Mouse (Mus musculus) MEL (cell line): ENCODE measurements at regions not wholly inside any gene's neighbourhood (a gene's known extent, or its start where the extent isn't known, plus 50 kb on each side); places are given as distances from the start of the nearest gene placed in this dataset.

Experiments
- DNase-seq: peaks from one replicate; pipeline ENCODE4 v3.0.0; 2011; ENCODE audit warnings: low read depth, low spot score
- H3K27ac ChIP-seq: 2 replicates; pipeline ENCODE4 v1.5.1; 2012; ENCODE audit warnings: low read depth, mild to moderate bottlenecking, control low read depth, low read length, moderate library complexity; ENCODE audit not compliant: control insufficient read depth
- H3K27me3 ChIP-seq, 2 experiments: fragments of 150-350 bp in 1 of 2; sonication (generic) in 1 of 2; 2 replicates each; pipeline ENCODE4 v1.6.1; 2012; ENCODE audit warnings: low read length in 2 of 2, mild to moderate bottlenecking in 2 of 2, improper control_type of control experiment in 1 of 2, moderate library complexity in 1 of 2; ENCODE audit not compliant: insufficient read depth in 2 of 2, control insufficient read depth in 1 of 2
- H3K36me3 ChIP-seq, 2 experiments: 2 replicates each; pipeline ENCODE4 v1.6.1; 2012 to 2014; ENCODE audit warnings: low read length in 2 of 2, improper control_type of control experiment in 1 of 2, inconsistent platforms in 1 of 2, mild to moderate bottlenecking in 1 of 2; ENCODE audit not compliant: insufficient read depth in 2 of 2, control insufficient read depth in 1 of 2
- H3K4me1 ChIP-seq, 2 experiments: fragments of 150-350 bp in 1 of 2; sonication (generic) in 1 of 2; 2 replicates each; pipeline ENCODE4 v1.6.1; 2012; ENCODE audit warnings: low read length in 2 of 2, improper control_type of control experiment in 1 of 2, mild to moderate bottlenecking in 1 of 2; ENCODE audit not compliant: insufficient read depth in 2 of 2, control insufficient read depth in 1 of 2
- H3K4me3 ChIP-seq, 2 experiments: fragments of 150-350 bp in 1 of 2; sonication (generic) in 1 of 2; 2 replicates each; pipeline ENCODE4 v1.5.1; 2012; ENCODE audit warnings: low read depth in 2 of 2, low read length in 2 of 2, mild to moderate bottlenecking in 2 of 2, moderate library complexity in 2 of 2, control low read depth in 1 of 2, improper control_type of control experiment in 1 of 2; ENCODE audit not compliant: control insufficient read depth in 1 of 2, insufficient read depth in 1 of 2
- H3K79me2 ChIP-seq: 2 replicates; pipeline ENCODE4 v1.6.1; 2012; ENCODE audit warnings: mild to moderate bottlenecking, low read length, moderate library complexity; ENCODE audit not compliant: control insufficient read depth, poor library complexity, insufficient read depth
- H3K9ac ChIP-seq: 2 replicates; pipeline ENCODE4 v1.6.1; 2012; ENCODE audit warnings: low read depth, mild to moderate bottlenecking, control low read depth, low read length, moderate library complexity; ENCODE audit not compliant: control insufficient read depth, poor library complexity, severe bottlenecking
- H3K9me3 ChIP-seq: fragments of 150-350 bp; sonication (generic); replicated peaks from 2 replicates; pipeline ENCODE4 v1.6.1; 2012; ENCODE audit warnings: mild to moderate bottlenecking, low read length, improper control_type of control experiment, moderate library complexity; ENCODE audit not compliant: insufficient read depth
- BHLHE40 ChIP-seq: IDR thresholded peaks from 2 replicates; pipeline ENCODE4 v1.6.1; 2012; ENCODE audit warnings: low read depth, mild to moderate bottlenecking, inconsistent platforms, low read length, improper control_type of control experiment, borderline replicate concordance
- CHD1 ChIP-seq: IDR thresholded peaks from 2 replicates; pipeline ENCODE4 v1.6.1; 2012; ENCODE audit warnings: low read depth, mild to moderate bottlenecking, inconsistent platforms, low read length, improper control_type of control experiment
- CHD2 ChIP-seq: IDR thresholded peaks from 2 replicates; pipeline ENCODE4 v1.6.1; 2011; ENCODE audit warnings: low read length, improper control_type of control experiment
- CTCF ChIP-seq, 3 experiments: IDR thresholded peaks in 2 of 3; conservative IDR thresholded peaks in 1 of 3; 2 replicates each; pipeline ENCODE4 v1.5.1; 2011 to 2012; ENCODE audit warnings: low read length in 3 of 3, low read depth in 2 of 3, mild to moderate bottlenecking in 2 of 3, improper control_type of control experiment in 1 of 3, inconsistent platforms in 1 of 3, mixed read lengths in 1 of 3, moderate library complexity in 1 of 3; ENCODE audit not compliant: control insufficient read depth in 1 of 3, insufficient read depth in 1 of 3, poor library complexity in 1 of 3, severe bottlenecking in 1 of 3
- EP300 ChIP-seq, 2 experiments: IDR thresholded peaks; 2 replicates each; pipeline ENCODE4 v1.6.1; 2011; ENCODE audit warnings: improper control_type of control experiment in 2 of 2, low read length in 2 of 2, low read depth in 1 of 2, mild to moderate bottlenecking in 1 of 2
- ETS1 ChIP-seq: IDR thresholded peaks from 2 replicates; pipeline ENCODE4 v1.6.1; 2012; ENCODE audit warnings: low read depth, mild to moderate bottlenecking, inconsistent platforms, low read length, improper control_type of control experiment, moderate library complexity
- GABPA ChIP-seq: IDR thresholded peaks from 2 replicates; pipeline ENCODE4 v1.6.1; 2012; ENCODE audit warnings: low read depth, mild to moderate bottlenecking, inconsistent platforms, low read length, improper control_type of control experiment, moderate library complexity
- GATA1 ChIP-seq: IDR thresholded peaks from 2 replicates; pipeline ENCODE4 v1.6.1; 2011; ENCODE audit warnings: low read depth, low read length, improper control_type of control experiment
- HCFC1 ChIP-seq: IDR thresholded peaks from 2 replicates; pipeline ENCODE4 v1.6.1; 2012; ENCODE audit warnings: low read depth, mild to moderate bottlenecking, inconsistent platforms, low read length, improper control_type of control experiment, moderate library complexity
- KAT2A ChIP-seq: conservative IDR thresholded peaks from 2 replicates; pipeline ENCODE4 v1.6.1; 2012; ENCODE audit warnings: low read depth, low read length, improper control_type of control experiment, inconsistent platforms
- MAFK ChIP-seq: IDR thresholded peaks from 2 replicates; pipeline ENCODE4 v1.6.1; 2011; ENCODE audit warnings: low read depth, mild to moderate bottlenecking, low read length, improper control_type of control experiment, borderline replicate concordance
- MAX ChIP-seq: IDR thresholded peaks from 2 replicates; pipeline ENCODE4 v1.6.1; 2011; ENCODE audit warnings: low read length, improper control_type of control experiment
- MEF2A ChIP-seq: IDR thresholded peaks from 2 replicates; pipeline ENCODE4 v1.6.1; 2014; ENCODE audit warnings: low read depth, mild to moderate bottlenecking, inconsistent platforms, low read length, improper control_type of control experiment; ENCODE audit not compliant: poor library complexity, insufficient replicate concordance, severe bottlenecking; ENCODE audit errors: extremely low read depth
- MXI1 ChIP-seq: IDR thresholded peaks from 2 replicates; pipeline ENCODE4 v1.6.1; 2011; ENCODE audit warnings: mild to moderate bottlenecking, low read depth, low read length, improper control_type of control experiment
- MYC ChIP-seq: IDR thresholded peaks from 2 replicates; pipeline ENCODE4 v1.6.1; 2011; ENCODE audit warnings: low read depth, mild to moderate bottlenecking, low read length, improper control_type of control experiment, moderate library complexity
- NELFE ChIP-seq: IDR thresholded peaks from 2 replicates; pipeline ENCODE4 v1.6.1; 2011; ENCODE audit warnings: low read depth, low read length, improper control_type of control experiment
- NRF1 ChIP-seq: IDR thresholded peaks from 2 replicates; pipeline ENCODE4 v1.6.1; 2014; ENCODE audit warnings: low read depth, mild to moderate bottlenecking, inconsistent platforms, low read length, improper control_type of control experiment, moderate library complexity; ENCODE audit not compliant: poor library complexity, insufficient read depth, severe bottlenecking
- POLR2A ChIP-seq, 2 experiments: IDR thresholded peaks; 2 replicates each; pipeline ENCODE4 v1.6.1; 2011 to 2012; ENCODE audit warnings: low read length in 2 of 2, mild to moderate bottlenecking in 2 of 2, control low read depth in 1 of 2, improper control_type of control experiment in 1 of 2, low read depth in 1 of 2, moderate library complexity in 1 of 2; ENCODE audit not compliant: control insufficient read depth in 1 of 2, insufficient read depth in 1 of 2, poor library complexity in 1 of 2
- POLR2AphosphoS5 ChIP-seq: IDR thresholded peaks from 2 replicates; pipeline ENCODE4 v1.6.1; 2012; ENCODE audit warnings: low read depth, borderline replicate concordance, mild to moderate bottlenecking, inconsistent platforms, low read length, moderate library complexity, mixed read lengths
- RAD21 ChIP-seq: IDR thresholded peaks from 2 replicates; pipeline ENCODE4 v1.6.1; 2011; ENCODE audit warnings: mild to moderate bottlenecking, low read depth, low read length, improper control_type of control experiment
- RCOR1 ChIP-seq: IDR thresholded peaks from 2 replicates; pipeline ENCODE4 v1.6.1; 2012; ENCODE audit warnings: low read depth, mild to moderate bottlenecking, inconsistent platforms, low read length, improper control_type of control experiment
- SIN3A ChIP-seq: IDR thresholded peaks from 2 replicates; pipeline ENCODE4 v1.6.1; 2012; ENCODE audit warnings: low read length, improper control_type of control experiment, inconsistent platforms
- SMC3 ChIP-seq: IDR thresholded peaks from 2 replicates; pipeline ENCODE4 v1.6.1; 2011; ENCODE audit warnings: low read depth, low read length, improper control_type of control experiment
- TAL1 ChIP-seq: IDR thresholded peaks from 2 replicates; pipeline ENCODE4 v1.6.1; 2012; ENCODE audit warnings: mild to moderate bottlenecking, inconsistent platforms, low read length, moderate library complexity, mixed read lengths
- TCF12 ChIP-seq: IDR thresholded peaks from 2 replicates; pipeline ENCODE4 v1.6.1; 2014; ENCODE audit warnings: low read depth, mild to moderate bottlenecking, inconsistent platforms, low read length, improper control_type of control experiment, moderate library complexity
- UBTF ChIP-seq: IDR thresholded peaks from 2 replicates; pipeline ENCODE4 v1.6.1; 2012; ENCODE audit warnings: low read depth, mild to moderate bottlenecking, inconsistent platforms, low read length, improper control_type of control experiment, moderate library complexity, borderline replicate concordance; ENCODE audit not compliant: insufficient read depth
- USF1 ChIP-seq: IDR thresholded peaks from 2 replicates; pipeline ENCODE4 v1.6.1; 2014; ENCODE audit warnings: low read depth, mild to moderate bottlenecking, inconsistent platforms, low read length, improper control_type of control experiment, moderate library complexity
- USF2 ChIP-seq, 2 experiments: IDR thresholded peaks; 2 replicates each; pipeline ENCODE4 v1.6.1; 2011 to 2012; ENCODE audit warnings: improper control_type of control experiment in 2 of 2, low read length in 2 of 2, borderline replicate concordance in 1 of 2, inconsistent platforms in 1 of 2, low read depth in 1 of 2, mild to moderate bottlenecking in 1 of 2; ENCODE audit not compliant: insufficient read depth in 1 of 2
- ZC3H11A ChIP-seq: IDR thresholded peaks from 2 replicates; pipeline ENCODE4 v1.6.1; 2012; ENCODE audit warnings: low read depth, mild to moderate bottlenecking, inconsistent platforms, low read length, improper control_type of control experiment
- ZMIZ1 ChIP-seq: IDR thresholded peaks from 2 replicates; pipeline ENCODE4 v1.6.1; 2012; ENCODE audit warnings: low read depth, mild to moderate bottlenecking, inconsistent platforms, low read length, improper control_type of control experiment, moderate library complexity
- ZNF384 ChIP-seq: IDR thresholded peaks from 2 replicates; pipeline ENCODE4 v1.6.1; 2012; ENCODE audit warnings: low read depth, mild to moderate bottlenecking, inconsistent platforms, low read length, improper control_type of control experiment

- peak; percentile 76 for DNase-seq
- Histone ChIP-seq H3K9me3 (no peaks in the 10 kb centered on the region), H3K9ac (no peak overlapping the region), H3K27ac (no peak overlapping the region), H3K4me3 (no peak overlapping the region), H3K36me3 (no peaks in the 10 kb centered on the region), H3K27me3 (no peaks in the 10 kb centered on the region), H3K4me1 (no peaks in the 10 kb centered on the region), H3K79me2 (no peaks in the 10 kb centered on the region)
- peak; percentile 54 for TF ChIP-seq ZC3H11A
- no peak for TF ChIP-seq NELFE
- TF ChIP-seq SMC3, result peak; percentile 71
- no peak for TF ChIP-seq TCF12
- TF ChIP-seq BHLHE40, result no peak
- TF ChIP-seq NRF1, result no peak
- TF ChIP-seq MYC, result no peak
- TF ChIP-seq EP300 (IDR thresholded peaks at IDR 0.05; ENCODE audit: low read depth in 1 of 2, low read length in 2 of 2), result no peak
- TF ChIP-seq RAD21, result peak; percentile 65
- TF ChIP-seq KAT2A, result no peak
- TF ChIP-seq CTCF (IDR thresholded peaks at IDR 0.05 in 2 of 3, conservative IDR thresholded peaks at IDR 0.05 in 1 of 3; ENCODE audit: control insufficient read depth in 1 of 3, insufficient read depth in 1 of 3, low read depth in 2 of 3, low read length in 3 of 3, poor library complexity in 1 of 3, severe bottlenecking in 1 of 3), result peak; percentile 53 to 85 (median 71)
- no peak for TF ChIP-seq CHD1
- TF ChIP-seq SIN3A, result no peak
- no peak for TF ChIP-seq MXI1
- TF ChIP-seq HCFC1, result no peak
- no peak for TF ChIP-seq GATA1
- TF ChIP-seq UBTF, result no peak
- TF ChIP-seq ETS1, result no peak
- no peak for TF ChIP-seq USF2 (IDR thresholded peaks at IDR 0.05; ENCODE audit: borderline replicate concordance in 1 of 2, insufficient read depth in 1 of 2, low read depth in 1 of 2, low read length in 2 of 2)
- no peak for TF ChIP-seq MAFK
- no peak for TF ChIP-seq ZMIZ1
- no peak for TF ChIP-seq USF1
- TF ChIP-seq MAX, result no peak
- TF ChIP-seq CHD2, result no peak
- no peak for TF ChIP-seq POLR2AphosphoS5
- no peak for TF ChIP-seq RCOR1
- no peak for TF ChIP-seq GABPA
- no peak for TF ChIP-seq TAL1
- no peak for TF ChIP-seq POLR2A (IDR thresholded peaks at IDR 0.05; ENCODE audit: control insufficient read depth in 1 of 2, insufficient read depth in 1 of 2, low read depth in 1 of 2, low read length in 2 of 2, poor library complexity in 1 of 2)
- TF ChIP-seq MEF2A, result no peak
- no peak for TF ChIP-seq ZNF384
Measured at GRCm38 (mm10) chr13:119341833-119342232, 86.6 kb upstream of the Paip1 start.
